Mouse (Mus musculus) stomach, embryonic 14.5 days (tissue): ENCODE measurements around the gene Grxcr1. TPM values are rescaled to one million over a fixed set of nuclear protein-coding genes. Genes with fewer than 3 reads are reported as not detected.

ENCODE experiments used
- ATAC-seq: fragments of 200-750 bp; cut with Nextera tagmentation; 2 replicates; pipeline ENCODE4 v1.8.0; 2017; ENCODE audit warnings: low read depth, moderate TSS enrichment; ENCODE audit not compliant: insufficient number of reproducible peaks, insufficient read depth, low FRiP score
- H3K27ac ChIP-seq: fragments of 300-500 bp; sonication (generic); 2 replicates; pipeline ENCODE4 v1.5.1; 2014; ENCODE audit warnings: mild to moderate bottlenecking, low read length, moderate library complexity, mixed read lengths
- H3K27me3 ChIP-seq: fragments of 300-500 bp; sonication (generic); 2 replicates; pipeline ENCODE4 v1.6.1; 2014; ENCODE audit warnings: low read length, control low read depth, mixed read lengths; ENCODE audit not compliant: control insufficient read depth, insufficient read depth
- H3K36me3 ChIP-seq: fragments of 300-500 bp; sonication (generic); 2 replicates; pipeline ENCODE4 v1.6.1; 2014; ENCODE audit warnings: mild to moderate bottlenecking, control low read depth, low read length, moderate library complexity, mixed read lengths; ENCODE audit not compliant: control insufficient read depth, insufficient read depth
- H3K4me1 ChIP-seq: fragments of 300-500 bp; sonication (generic); 2 replicates; pipeline ENCODE4 v1.6.1; 2014; ENCODE audit warnings: low read length, control low read depth, mixed read lengths; ENCODE audit not compliant: control insufficient read depth, insufficient read depth
- H3K4me2 ChIP-seq: fragments of 300-500 bp; sonication (generic); replicated peaks from 2 replicates; pipeline ENCODE4 v1.6.1; 2014; ENCODE audit warnings: low read depth, low read length, control low read depth
- H3K4me3 ChIP-seq: fragments of 300-500 bp; sonication (generic); 2 replicates; pipeline ENCODE4 v1.5.1; 2014; ENCODE audit warnings: low read depth, low read length, control low read depth
- H3K9ac ChIP-seq: fragments of 300-500 bp; sonication (generic); replicated peaks from 2 replicates; pipeline ENCODE4 v1.6.1; 2014; ENCODE audit warnings: low read depth, mild to moderate bottlenecking, control low read depth, low read length, moderate library complexity, mixed read lengths
- H3K9me3 ChIP-seq: fragments of 300-500 bp; sonication (generic); 2 replicates; pipeline ENCODE4 v1.6.1; 2016; ENCODE audit warnings: low read depth, low read length, control low read depth; ENCODE audit not compliant: control insufficient read depth
- WGBS: fragments of 180-500 bp; shearing (Covaris S2); extraction: QIAGEN DNeasy Blood & Tissue Kit; methylation state at CpG from one replicate; pipeline ENCODE4 v1.1.7; 2014; 5-methylcytosine and 5-hydroxymethylcytosine counted together
- polyA plus RNA-seq: library from polyadenylated mRNA; unstranded; fragments of >200 nt; fragmentation: Nextera tagmentation; extraction: Ambion mirVana; gene quantifications from 2 replicates; pipeline ENCODE4 v1.2.1, GENCODE M21; 2014

Grxcr1 gene
- polyA plus RNA-seq, result not detected in 2 replicates

GRCm38 (mm10) chr5:68031744-68032143 lies at the start of gene Grxcr1:
TSS of gene Grxcr1 (plus strand) at chr5:68031835.
- no peaks in the 10 kb centered on the region for H3K4me1 ChIP-seq
- H3K9me3 ChIP-seq, result no peaks in the 10 kb centered on the region
- H3K9ac ChIP-seq, result no peak within 1 kb of the TSS
- no peak within 1 kb of the TSS for H3K27ac ChIP-seq
- H3K4me2 ChIP-seq, result no peak within 1 kb of the TSS
- no peak for ATAC-seq
- no peaks in the 10 kb centered on the region for H3K27me3 ChIP-seq
- H3K4me3 ChIP-seq, result no peak within 1 kb of the TSS
- WGBS, result 86% methylated on average over 6 of the region's 6 CpGs
- no peaks in the 10 kb centered on the region for H3K36me3 ChIP-seq

- no peak overlapping the region for H3K9ac ChIP-seq
- H3K4me1 ChIP-seq, result no peaks in the 10 kb centered on the region
- H3K4me2 ChIP-seq, result no peak overlapping the region
- no peaks in the 10 kb centered on the region for H3K9me3 ChIP-seq
- no peaks in the 10 kb centered on the region for H3K36me3 ChIP-seq
- ATAC-seq, result no peak
- H3K27me3 ChIP-seq, result no peaks in the 10 kb centered on the region
- H3K27ac ChIP-seq, result no peak overlapping the region
- 63% methylated on average over 3 of the region's 3 CpGs for WGBS
- no peak overlapping the region for H3K4me3 ChIP-seq
Observed at GRCm38 (mm10) chr5:67981946-67982526, 49.6 kb upstream of the Grxcr1 start.

- no peak for ATAC-seq
- H3K4me2 ChIP-seq, result no peak overlapping the region
- no peaks in the 10 kb centered on the region for H3K36me3 ChIP-seq
- no peaks in the 10 kb centered on the region for H3K27me3 ChIP-seq
- H3K4me3 ChIP-seq, result no peak overlapping the region
- no peak overlapping the region for H3K27ac ChIP-seq
- H3K9me3 ChIP-seq, result no peaks in the 10 kb centered on the region
- H3K9ac ChIP-seq, result no peak overlapping the region
- no peaks in the 10 kb centered on the region for H3K4me1 ChIP-seq
Observed at GRCm38 (mm10) chr5:67990426-67990825, 41.2 kb upstream of the Grxcr1 start.

- WGBS, result 91% methylated on average over 6 of the region's 6 CpGs
- no peak overlapping the region for H3K27ac ChIP-seq
- no peaks in the 10 kb centered on the region for H3K36me3 ChIP-seq
- no peaks in the 10 kb centered on the region for H3K27me3 ChIP-seq
- no peak for ATAC-seq
- no peak overlapping the region for H3K4me3 ChIP-seq
- no peak overlapping the region for H3K9ac ChIP-seq
- H3K9me3 ChIP-seq, result no peaks in the 10 kb centered on the region
- no peak overlapping the region for H3K4me2 ChIP-seq
- H3K4me1 ChIP-seq, result no peaks in the 10 kb centered on the region
Observed at GRCm38 (mm10) chr5:68002611-68003010, 29.0 kb upstream of the Grxcr1 start.

GRCm38 (mm10) chr5:68003904-68004303 lies 27.7 kb upstream of the Grxcr1 start:
- H3K9me3 ChIP-seq, result no peaks in the 10 kb centered on the region
- H3K4me2 ChIP-seq, result no peak overlapping the region
- 65% methylated on average over 2 of the region's 2 CpGs for WGBS
- H3K9ac ChIP-seq, result no peak overlapping the region
- no peaks in the 10 kb centered on the region for H3K36me3 ChIP-seq
- no peak overlapping the region for H3K27ac ChIP-seq
- H3K4me3 ChIP-seq, result no peak overlapping the region
- no peak for ATAC-seq
- no peaks in the 10 kb centered on the region for H3K27me3 ChIP-seq
- no peaks in the 10 kb centered on the region for H3K4me1 ChIP-seq

- H3K4me1 ChIP-seq, result no peaks in the 10 kb centered on the region
- H3K9me3 ChIP-seq, result no peaks in the 10 kb centered on the region
- no peak overlapping the region for H3K4me2 ChIP-seq
- no peak overlapping the region for H3K27ac ChIP-seq
- H3K36me3 ChIP-seq, result no peaks in the 10 kb centered on the region
- WGBS, result 71% methylated on average over 2 of the region's 2 CpGs
- H3K4me3 ChIP-seq, result no peak overlapping the region
- no peak overlapping the region for H3K9ac ChIP-seq
- ATAC-seq, result no peak
- no peaks in the 10 kb centered on the region for H3K27me3 ChIP-seq
Observed at GRCm38 (mm10) chr5:68004419-68004818, 27.2 kb upstream of the Grxcr1 start.

GRCm38 (mm10) chr5:68007074-68007473 lies 24.6 kb upstream of the Grxcr1 start:
- Histone ChIP-seq H3K9me3 (no peaks in the 10 kb centered on the region), H3K4me3 (no peak overlapping the region), H3K9ac (no peak overlapping the region), H3K4me1 (no peaks in the 10 kb centered on the region), H3K36me3 (no peaks in the 10 kb centered on the region), H3K27me3 (no peaks in the 10 kb centered on the region), H3K27ac (no peak overlapping the region), H3K4me2 (no peak overlapping the region)
- 84% methylated on average over 4 of the region's 4 CpGs for WGBS
- no peak for ATAC-seq

GRCm38 (mm10) chr5:68011569-68011968 lies 20.1 kb upstream of the Grxcr1 start:
- Histone ChIP-seq H3K9me3 (no peaks in the 10 kb centered on the region), H3K27me3 (no peaks in the 10 kb centered on the region), H3K4me3 (no peak overlapping the region), H3K4me2 (no peak overlapping the region), H3K27ac (no peak overlapping the region), H3K36me3 (no peaks in the 10 kb centered on the region), H3K4me1 (no peaks in the 10 kb centered on the region), H3K9ac (no peak overlapping the region)
- no peak for ATAC-seq
- WGBS, result 78% methylated on average over 3 of the region's 3 CpGs

GRCm38 (mm10) chr5:68012618-68013017 lies 19.0 kb upstream of the Grxcr1 start:
- Histone ChIP-seq H3K27ac (no peak overlapping the region), H3K36me3 (no peaks in the 10 kb centered on the region), H3K4me1 (no peaks in the 10 kb centered on the region), H3K9me3 (no peaks in the 10 kb centered on the region), H3K4me2 (no peak overlapping the region), H3K9ac (no peak overlapping the region), H3K4me3 (no peak overlapping the region), H3K27me3 (no peaks in the 10 kb centered on the region)
- no peak for ATAC-seq
- WGBS, result 15% methylated on average over 4 of the region's 4 CpGs
